Mouse (Mus musculus): Measurements from ENCODE around the gene Gm20458. TPM values are rescaled to one million over a fixed set of nuclear protein-coding genes. Genes with fewer than 3 reads are reported as not detected.

Gene Gm20458
- polyA plus RNA-seq, 1 experiment, result not detected

DNA sequence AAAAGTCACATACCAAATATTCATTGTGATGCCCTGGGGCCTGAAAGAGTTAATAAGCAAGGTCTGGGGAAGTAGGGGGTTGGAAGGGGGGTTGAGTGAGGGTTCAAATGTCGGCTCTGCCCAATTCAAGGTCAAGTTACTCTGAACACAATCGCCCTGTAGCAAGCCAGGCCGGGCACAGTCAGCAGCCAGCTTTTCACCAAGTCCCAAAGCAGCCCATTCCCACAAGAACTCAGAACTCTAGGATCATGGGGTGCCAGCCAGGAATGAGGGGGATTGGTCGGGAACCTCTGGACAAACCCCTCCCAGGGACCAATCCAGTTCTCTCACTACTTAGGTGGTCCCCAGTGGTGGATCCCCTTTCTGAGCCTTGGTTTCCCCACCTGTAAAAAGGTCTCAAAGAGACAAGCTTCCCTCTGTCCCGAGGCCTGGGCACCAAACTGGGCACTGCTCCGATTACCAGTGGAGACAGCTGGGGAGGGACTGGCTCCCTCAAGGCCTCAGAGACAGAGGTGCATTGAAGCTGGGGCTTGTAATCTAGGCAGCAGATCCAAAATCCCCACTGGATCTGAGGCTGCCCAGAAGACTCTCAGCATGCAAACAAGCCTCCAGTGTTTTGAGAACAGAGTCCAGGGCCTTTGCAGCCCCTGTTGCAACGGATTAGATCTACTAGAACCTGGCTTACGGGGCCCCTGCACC, 24.4 kb upstream of the Gm20458 start:
- H3K9ac ChIP-seq (ENCODE audit: low read depth, poor library complexity, severe bottlenecking), result peak overlapping the region; percentile 14; the same call in 1 of the 2 replicates
- H3K9me3 ChIP-seq (replicated peaks; ENCODE audit: control insufficient read depth, insufficient read depth, low read length, poor library complexity, severe bottlenecking), result no peaks in the 10 kb centered on the region
- no peak overlapping the region for H3K4me3 ChIP-seq (ENCODE audit: low read depth, low read length)
- no peaks in the 10 kb centered on the region for H3K27me3 ChIP-seq (ENCODE audit: control insufficient read depth, insufficient read depth, low read length, poor library complexity, severe bottlenecking)
- no peak for TF ChIP-seq EP300 (IDR thresholded peaks at IDR 0.05; ENCODE audit: insufficient read depth, low read depth, low read length)
- TF ChIP-seq POLR2A (IDR thresholded peaks at IDR 0.05; ENCODE audit: insufficient read depth, low read length), result no peak
- TF ChIP-seq CTCF (IDR thresholded peaks at IDR 0.05; ENCODE audit: low read depth, low read length), result no peak
- no peaks in the 10 kb centered on the region for H3K36me3 ChIP-seq (ENCODE audit: control insufficient read depth, insufficient read depth, low read length, poor library complexity, severe bottlenecking)
- H3K4me1 ChIP-seq (ENCODE audit: control insufficient read depth, insufficient read depth, low read length), result peaks cover 29% of the 10 kb centered on the region
- H3K27ac ChIP-seq (ENCODE audit: insufficient read depth, low read length), result no peak overlapping the region

DNA sequence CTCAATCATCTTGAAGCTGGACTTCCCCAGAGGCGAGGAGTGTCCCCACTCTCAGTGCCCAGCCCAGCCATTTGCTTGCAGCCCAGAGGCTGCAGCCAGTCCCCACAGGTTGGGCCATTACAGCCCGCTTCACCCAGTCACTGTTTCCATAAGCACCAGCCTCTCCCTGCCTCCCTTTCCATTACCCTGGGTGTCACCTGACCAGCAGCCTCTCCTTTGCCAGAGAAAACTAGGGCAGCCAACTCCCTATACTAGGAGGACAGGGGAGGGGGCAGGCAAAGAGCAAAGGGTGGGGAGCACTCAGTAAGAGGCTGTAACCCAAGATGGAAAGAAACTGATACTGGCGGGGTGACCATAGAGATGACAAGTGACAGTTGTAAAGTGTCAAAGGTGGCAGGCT, 23.8 kb upstream of the Gm20458 start:
- Histone ChIP-seq H3K4me3 (ENCODE audit: low read depth, low read length) (no peak overlapping the region), H3K9ac (ENCODE audit: low read depth, poor library complexity, severe bottlenecking) (peak overlapping the region; percentile 14; the same call in 1 of the 2 replicates), H3K27ac (ENCODE audit: insufficient read depth, low read length) (no peak overlapping the region), H3K27me3 (ENCODE audit: control insufficient read depth, insufficient read depth, low read length, poor library complexity, severe bottlenecking) (no peaks in the 10 kb centered on the region), H3K4me1 (ENCODE audit: control insufficient read depth, insufficient read depth, low read length) (peaks cover 27% of the 10 kb centered on the region), H3K9me3 (replicated peaks; ENCODE audit: control insufficient read depth, insufficient read depth, low read length, poor library complexity, severe bottlenecking) (no peaks in the 10 kb centered on the region), H3K36me3 (ENCODE audit: control insufficient read depth, insufficient read depth, low read length, poor library complexity, severe bottlenecking) (no peaks in the 10 kb centered on the region)
- TF ChIP-seq POLR2A (IDR thresholded peaks at IDR 0.05; ENCODE audit: insufficient read depth, low read length) (no peak), CTCF (IDR thresholded peaks at IDR 0.05; ENCODE audit: low read depth, low read length) (no peak), EP300 (IDR thresholded peaks at IDR 0.05; ENCODE audit: insufficient read depth, low read depth, low read length) (no peak)

DNA sequence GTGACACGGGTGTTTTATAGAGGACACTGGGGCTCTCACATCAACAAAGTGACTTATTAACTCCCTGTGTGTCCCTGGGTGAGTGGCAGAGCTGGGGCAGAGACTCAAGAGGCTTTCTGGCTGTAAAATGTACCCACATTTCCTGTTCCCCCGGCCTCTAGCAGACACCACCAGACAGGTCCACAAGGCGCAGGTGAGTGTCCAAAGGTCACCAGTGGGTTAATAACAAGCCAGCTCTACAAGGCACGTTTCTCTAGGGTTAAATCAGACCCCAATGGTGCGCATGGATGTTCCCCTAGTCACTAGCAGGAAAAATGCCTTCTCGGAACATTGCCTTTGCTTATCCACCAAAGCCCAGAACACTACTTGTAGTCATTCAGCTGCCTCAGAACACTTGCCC, 23.1 kb upstream of the Gm20458 start:
- peaks cover 24% of the 10 kb centered on the region for H3K4me1 ChIP-seq (ENCODE audit: control insufficient read depth, insufficient read depth, low read length)
- no peaks in the 10 kb centered on the region for H3K36me3 ChIP-seq (ENCODE audit: control insufficient read depth, insufficient read depth, low read length, poor library complexity, severe bottlenecking)
- no peak overlapping the region for H3K4me3 ChIP-seq (ENCODE audit: low read depth, low read length)
- no peaks in the 10 kb centered on the region for H3K9me3 ChIP-seq (replicated peaks; ENCODE audit: control insufficient read depth, insufficient read depth, low read length, poor library complexity, severe bottlenecking)
- no peak for TF ChIP-seq CTCF (IDR thresholded peaks at IDR 0.05; ENCODE audit: low read depth, low read length)
- TF ChIP-seq EP300 (IDR thresholded peaks at IDR 0.05; ENCODE audit: insufficient read depth, low read depth, low read length), result no peak
- TF ChIP-seq POLR2A (IDR thresholded peaks at IDR 0.05; ENCODE audit: insufficient read depth, low read length), result no peak
- H3K27ac ChIP-seq (ENCODE audit: insufficient read depth, low read length), result no peak overlapping the region
- no peaks in the 10 kb centered on the region for H3K27me3 ChIP-seq (ENCODE audit: control insufficient read depth, insufficient read depth, low read length, poor library complexity, severe bottlenecking)
- no peak overlapping the region for H3K9ac ChIP-seq (ENCODE audit: low read depth, poor library complexity, severe bottlenecking)

DNA sequence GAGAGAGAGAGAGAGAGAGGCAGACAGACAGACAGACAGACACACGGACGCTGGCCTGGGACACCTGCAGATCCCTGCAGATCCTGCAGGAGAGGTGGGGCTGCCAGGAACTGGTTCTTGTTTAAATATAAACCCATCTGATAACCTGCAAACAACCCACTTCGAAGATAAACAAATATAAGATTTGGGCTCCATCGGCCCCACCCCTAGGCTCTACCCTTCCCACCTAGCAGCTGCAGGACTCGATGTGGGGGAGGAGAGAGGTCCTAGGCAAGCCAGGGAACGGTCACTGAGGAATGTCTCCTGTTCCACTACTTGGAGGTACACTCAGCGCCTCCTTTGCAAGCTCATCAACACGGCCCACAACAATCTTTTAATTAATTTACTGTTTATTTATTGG, 22.5 kb upstream of the Gm20458 start:
- no peak overlapping the region for H3K9ac ChIP-seq (ENCODE audit: low read depth, poor library complexity, severe bottlenecking)
- H3K9me3 ChIP-seq (replicated peaks; ENCODE audit: control insufficient read depth, insufficient read depth, low read length, poor library complexity, severe bottlenecking), result no peaks in the 10 kb centered on the region
- peaks cover 24% of the 10 kb centered on the region for H3K4me1 ChIP-seq (ENCODE audit: control insufficient read depth, insufficient read depth, low read length)
- no peak for TF ChIP-seq EP300 (IDR thresholded peaks at IDR 0.05; ENCODE audit: insufficient read depth, low read depth, low read length)
- no peak for TF ChIP-seq POLR2A (IDR thresholded peaks at IDR 0.05; ENCODE audit: insufficient read depth, low read length)
- TF ChIP-seq CTCF (IDR thresholded peaks at IDR 0.05; ENCODE audit: low read depth, low read length), result no peak
- H3K27ac ChIP-seq (ENCODE audit: insufficient read depth, low read length), result no peak overlapping the region
- H3K36me3 ChIP-seq (ENCODE audit: control insufficient read depth, insufficient read depth, low read length, poor library complexity, severe bottlenecking), result no peaks in the 10 kb centered on the region
- no peaks in the 10 kb centered on the region for H3K27me3 ChIP-seq (ENCODE audit: control insufficient read depth, insufficient read depth, low read length, poor library complexity, severe bottlenecking)
- H3K4me3 ChIP-seq (ENCODE audit: low read depth, low read length), result no peak overlapping the region

DNA sequence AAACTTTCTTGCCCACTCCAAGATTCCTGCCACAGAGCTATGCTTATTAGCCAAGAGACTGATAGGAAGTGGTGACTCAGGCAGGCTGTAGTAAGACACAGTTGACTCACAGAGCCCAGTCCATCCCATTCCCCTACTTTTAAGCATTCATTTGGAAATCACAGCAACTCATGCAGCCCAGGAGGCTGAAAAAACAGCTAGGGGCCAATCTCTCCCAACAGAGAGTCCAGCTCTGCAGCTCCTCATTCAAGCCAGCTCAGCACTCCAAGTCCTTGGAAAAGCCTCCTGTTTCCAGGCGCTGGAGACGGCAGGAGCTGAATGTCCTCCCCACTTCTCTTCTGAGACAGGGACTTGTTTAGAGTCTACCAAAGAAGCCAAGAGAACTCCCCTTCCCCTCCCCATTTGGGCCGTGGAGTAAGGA, 21.8 kb upstream of the Gm20458 start:
- no peaks in the 10 kb centered on the region for H3K27me3 ChIP-seq (ENCODE audit: control insufficient read depth, insufficient read depth, low read length, poor library complexity, severe bottlenecking)
- TF ChIP-seq POLR2A (IDR thresholded peaks at IDR 0.05; ENCODE audit: insufficient read depth, low read length) (no peak), EP300 (IDR thresholded peaks at IDR 0.05; ENCODE audit: insufficient read depth, low read depth, low read length) (no peak), CTCF (IDR thresholded peaks at IDR 0.05; ENCODE audit: low read depth, low read length) (no peak)
- H3K27ac ChIP-seq (ENCODE audit: insufficient read depth, low read length), result no peak overlapping the region
- H3K4me1 ChIP-seq (ENCODE audit: control insufficient read depth, insufficient read depth, low read length), result peaks cover 24% of the 10 kb centered on the region
- H3K9ac ChIP-seq (ENCODE audit: low read depth, poor library complexity, severe bottlenecking), result no peak overlapping the region
- no peaks in the 10 kb centered on the region for H3K9me3 ChIP-seq (replicated peaks; ENCODE audit: control insufficient read depth, insufficient read depth, low read length, poor library complexity, severe bottlenecking)
- H3K4me3 ChIP-seq (ENCODE audit: low read depth, low read length), result no peak overlapping the region
- H3K36me3 ChIP-seq (ENCODE audit: control insufficient read depth, insufficient read depth, low read length, poor library complexity, severe bottlenecking), result no peaks in the 10 kb centered on the region

DNA sequence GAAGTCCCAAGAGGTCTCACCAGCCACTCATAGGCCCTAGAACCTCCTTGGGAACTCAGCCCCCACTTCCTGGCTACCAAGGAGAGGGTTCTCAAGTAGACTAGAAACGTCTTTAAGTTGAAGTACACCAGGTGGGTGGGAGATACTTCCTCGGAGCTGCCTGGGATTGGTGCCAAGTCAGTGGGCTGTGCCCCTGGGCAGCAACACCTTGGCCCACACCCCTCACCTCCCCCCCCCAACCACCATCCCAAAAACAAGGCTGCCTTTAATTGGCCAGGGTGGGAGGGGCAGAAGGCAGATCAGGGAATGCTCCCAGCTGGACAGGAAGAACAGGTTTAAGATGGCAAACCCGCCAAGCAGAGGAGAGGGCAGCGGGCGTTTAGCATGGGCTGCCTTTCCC, 20.5 kb upstream of the Gm20458 start:
- Histone ChIP-seq H3K4me3 (ENCODE audit: low read depth, low read length) (peak overlapping the region; percentile 20; the same call in 1 of the 2 replicates), H3K9ac (ENCODE audit: low read depth, poor library complexity, severe bottlenecking) (0 out of 2 replicates have a peak overlapping the region, but pooled peaks have one; percentile 94), H3K9me3 (replicated peaks; ENCODE audit: control insufficient read depth, insufficient read depth, low read length, poor library complexity, severe bottlenecking) (no peaks in the 10 kb centered on the region), H3K4me1 (ENCODE audit: control insufficient read depth, insufficient read depth, low read length) (peaks cover 17% of the 10 kb centered on the region), H3K27ac (ENCODE audit: insufficient read depth, low read length) (no peak overlapping the region), H3K36me3 (ENCODE audit: control insufficient read depth, insufficient read depth, low read length, poor library complexity, severe bottlenecking) (no peaks in the 10 kb centered on the region), H3K27me3 (ENCODE audit: control insufficient read depth, insufficient read depth, low read length, poor library complexity, severe bottlenecking) (no peaks in the 10 kb centered on the region)
- TF ChIP-seq POLR2A (IDR thresholded peaks at IDR 0.05; ENCODE audit: insufficient read depth, low read length) (no peak), CTCF (IDR thresholded peaks at IDR 0.05; ENCODE audit: low read depth, low read length) (no peak), EP300 (IDR thresholded peaks at IDR 0.05; ENCODE audit: insufficient read depth, low read depth, low read length) (no peak)
